9 mouse cellular contexts compared by ENCODE assay signal in genomic region chr2:7395935-7396334, GRCm38 (mm10).
DNase-seq lines count a peak whose midpoint lies in the region; ATAC-seq and TF ChIP-seq lines count a peak whose summit lies in the region.
"Had no signal": no experiment of that assay in that cellular context is flagged by ENCODE, and none has a peak within 500 bp of the region (broad histone marks: within the 10 kb centered on the region; RNA-seq: fewer than 3 reads in every experiment).

No protein-coding gene starts in this region.

- TF ChIP-seq CTCF in cortical plate, adult 2 months (IDR thresholded peaks at IDR 0.05; ENCODE audit: extremely low read depth, insufficient read depth, low read length) = no peak

- H3K4me2 ChIP-seq in heart, embryonic 16.5 days (ENCODE audit: low read depth, low read length) = peak overlapping the region; percentile 37; the same call in 1 of the 2 replicates
- peak overlapping the region; percentile 71 for H3K4me2 ChIP-seq in midbrain, embryonic 16.5 days (ENCODE audit: low read length)

- no peak overlapping the region for H3K9ac ChIP-seq in heart, embryonic 16.5 days (ENCODE audit: low read length)
- peak overlapping the region; percentile 63 for H3K9ac ChIP-seq in midbrain, embryonic 16.5 days (ENCODE audit: low read depth, low read length)

- DNase-seq in heart, embryonic 10.5 days (ENCODE audit: low spot score) = no peak
- no peak for DNase-seq in urinary bladder, postnatal 4 days (ENCODE audit: low spot score in 2 of 2)

- TF ChIP-seq POLR2A in cortical plate, adult 2 months (IDR thresholded peaks at IDR 0.05; ENCODE audit: extremely low read depth, insufficient read depth, low read length) = peak; percentile 58

- H3K4me3 ChIP-seq in heart, embryonic 16.5 days (ENCODE audit: low read length) = peak overlapping the region; percentile 17; the same call in 1 of the 2 replicates
- H3K4me3 ChIP-seq in heart, embryonic 10.5 days = no peak overlapping the region
- peak overlapping the region; percentile 78 for H3K4me3 ChIP-seq in cortical plate, adult 2 months (ENCODE audit: insufficient read depth, low read length)
- H3K4me3 ChIP-seq in midbrain, embryonic 16.5 days (ENCODE audit: low read depth, low read length) = peak overlapping the region; percentile 44
- H3K4me3 ChIP-seq: erythroblast, embryonic 14.5 days had no signal

- ATAC-seq in heart, embryonic 16.5 days (replicated peaks; ENCODE audit: extremely low read depth, insufficient read depth, low FRiP score) = no peak
- ATAC-seq in frontal cortex, adult (ENCODE audit: low TSS enrichment) = peak; percentile 38
- peak; percentile 82 for ATAC-seq in midbrain, embryonic 16.5 days
- no peak for ATAC-seq in CD4-positive, CD25-positive, alpha-beta regulatory T cell, adult 4 months
- ATAC-seq in megakaryocyte progenitor cell, adult 5-6 weeks (replicated peaks; ENCODE audit: poor library complexity) = no peak

- WGBS in heart, embryonic 16.5 days = 49% methylated on average over 8 of the region's 8 CpGs
- WGBS in heart, embryonic 10.5 days = 34% methylated on average over 8 of the region's 8 CpGs
- WGBS in midbrain, embryonic 16.5 days = 19% methylated on average over 8 of the region's 8 CpGs

- H3K36me3 ChIP-seq in heart, embryonic 16.5 days (ENCODE audit: control insufficient read depth, insufficient read depth) = no peaks in the 10 kb centered on the region
- no peaks in the 10 kb centered on the region for H3K36me3 ChIP-seq in heart, embryonic 10.5 days
- H3K36me3 ChIP-seq in midbrain, embryonic 16.5 days (ENCODE audit: control insufficient read depth, insufficient read depth, low read length) = no peaks in the 10 kb centered on the region

- no peaks in the 10 kb centered on the region for H3K4me1 ChIP-seq in heart, embryonic 16.5 days (ENCODE audit: control insufficient read depth, insufficient read depth, low read length)
- H3K4me1 ChIP-seq in heart, embryonic 10.5 days = no peaks in the 10 kb centered on the region
- no peaks in the 10 kb centered on the region for H3K4me1 ChIP-seq in cortical plate, adult 2 months (ENCODE audit: control insufficient read depth, insufficient read depth, low read length)
- peaks cover 6% of the 10 kb centered on the region; the same call in 1 of the 2 replicates for H3K4me1 ChIP-seq in midbrain, embryonic 16.5 days (ENCODE audit: control insufficient read depth, insufficient read depth, low read length)

- no peaks in the 10 kb centered on the region for H3K27me3 ChIP-seq in heart, embryonic 16.5 days (ENCODE audit: control insufficient read depth, insufficient read depth, low read length)
- no peaks in the 10 kb centered on the region for H3K27me3 ChIP-seq in heart, embryonic 10.5 days (ENCODE audit: insufficient read depth, poor library complexity, severe bottlenecking)
- H3K27me3 ChIP-seq in midbrain, embryonic 16.5 days (ENCODE audit: control insufficient read depth, insufficient read depth, low read depth, low read length) = no peaks in the 10 kb centered on the region

- H3K27ac ChIP-seq in heart, embryonic 16.5 days (ENCODE audit: low read length) = no peak overlapping the region
- H3K27ac ChIP-seq in heart, embryonic 10.5 days = no peak overlapping the region
- peak overlapping the region; percentile 98 for H3K27ac ChIP-seq in cortical plate, adult 2 months (ENCODE audit: insufficient read depth, low read length)
- H3K27ac ChIP-seq in midbrain, embryonic 16.5 days (ENCODE audit: low read length) = peak overlapping the region; percentile 63

- H3K9me3 ChIP-seq in heart, embryonic 16.5 days (replicated peaks; ENCODE audit: control insufficient read depth, low read length) = no peaks in the 10 kb centered on the region
- no peaks in the 10 kb centered on the region for H3K9me3 ChIP-seq in heart, embryonic 10.5 days
- no peaks in the 10 kb centered on the region for H3K9me3 ChIP-seq in midbrain, embryonic 16.5 days (replicated peaks; ENCODE audit: control insufficient read depth, low read length, poor library complexity, severe bottlenecking)

Comparison
In these comparisons a context has a peak if more than half of its experiments do, and no peak if none do; other contexts are left out.
1. ATAC-seq: peak in frontal cortex, adult (single experiment) and midbrain, embryonic 16.5 days (single experiment); none in heart, embryonic 16.5 days (single experiment), CD4-positive, CD25-positive, alpha-beta regulatory T cell, adult 4 months (single experiment) and megakaryocyte progenitor cell, adult 5-6 weeks (single experiment).
2. H3K27ac ChIP-seq: peak in cortical plate, adult 2 months (single experiment) and midbrain, embryonic 16.5 days (single experiment); none in heart, embryonic 16.5 days (single experiment) and heart, embryonic 10.5 days (single experiment).